Mouse (Mus musculus): ENCODE results near the gene Strip2. TPM values are rescaled to one million over a fixed set of nuclear protein-coding genes. Genes with fewer than 3 reads are reported as not detected.
A peak's percentile ranks its signal among the peaks of the same experiment; 100 is the strongest.

Gene Strip2
- polyA plus RNA-seq (2014; fragmentation: Nextera tagmentation; extraction: Ambion mirVana): 21.5 and 25.7 TPM in 2 replicates

GRCm38 (mm10) chr6:29916530-29917382, at the start of gene Strip2:
TSS of gene Strip2 (plus strand) at chr6:29917012.
- Histone ChIP-seq H3K27ac (ENCODE audit: low read depth, low read length) (peak within 1 kb of the TSS; percentile 72), H3K9ac (ENCODE audit: low read depth, low read length) (peak within 1 kb of the TSS; percentile 82), H3K4me3 (ENCODE audit: low read depth, low read length) (peak within 1 kb of the TSS; percentile 79), H3K27me3 (ENCODE audit: control insufficient read depth, insufficient read depth, low read length) (peaks cover 8% of the 10 kb centered on the region; the same call in 1 of the 2 replicates), H3K4me1 (ENCODE audit: control insufficient read depth, insufficient read depth, low read length) (peaks cover 4% of the 10 kb centered on the region), H3K36me3 (ENCODE audit: control insufficient read depth, insufficient read depth, low read length) (no peaks in the 10 kb centered on the region), H3K9me3 (replicated peaks; ENCODE audit: control insufficient read depth, low read length) (no peaks in the 10 kb centered on the region), H3K4me2 (peak within 1 kb of the TSS; percentile 95)
- peak; percentile 96 for ATAC-seq (replicated peaks; ENCODE audit: insufficient number of reproducible peaks, low FRiP score, low TSS enrichment)
- under 1% methylated on average over 67 of the region's 67 CpGs for WGBS (ENCODE audit: insufficient replicate concordance)

- H3K27me3 ChIP-seq (ENCODE audit: control insufficient read depth, insufficient read depth, low read length): no peaks in the 10 kb centered on the region
- no peak overlapping the region for H3K4me3 ChIP-seq (ENCODE audit: low read depth, low read length)
- H3K27ac ChIP-seq (ENCODE audit: low read depth, low read length): no peak overlapping the region
- no peaks in the 10 kb centered on the region for H3K36me3 ChIP-seq (ENCODE audit: control insufficient read depth, insufficient read depth, low read length)
- H3K4me1 ChIP-seq (ENCODE audit: control insufficient read depth, insufficient read depth, low read length): no peaks in the 10 kb centered on the region
- no peak overlapping the region for H3K9ac ChIP-seq (ENCODE audit: low read depth, low read length)
- ATAC-seq (replicated peaks; ENCODE audit: insufficient number of reproducible peaks, low FRiP score, low TSS enrichment): no peak
- no peak overlapping the region for H3K4me2 ChIP-seq
- H3K9me3 ChIP-seq (replicated peaks; ENCODE audit: control insufficient read depth, low read length): no peaks in the 10 kb centered on the region
- 87% methylated on average over 2 of the region's 2 CpGs for WGBS (ENCODE audit: insufficient replicate concordance)
These were observed 48.4 kb upstream of the Strip2 start for GRCm38 (mm10) chr6:29868341-29868895.

GRCm38 (mm10) chr6:29873654-29874053, 43.2 kb upstream of the Strip2 start:
- Histone ChIP-seq H3K9ac (ENCODE audit: low read depth, low read length) (no peak overlapping the region), H3K4me1 (ENCODE audit: control insufficient read depth, insufficient read depth, low read length) (peaks cover 7% of the 10 kb centered on the region; the same call in 1 of the 2 replicates), H3K36me3 (ENCODE audit: control insufficient read depth, insufficient read depth, low read length) (no peaks in the 10 kb centered on the region), H3K9me3 (replicated peaks; ENCODE audit: control insufficient read depth, low read length) (no peaks in the 10 kb centered on the region), H3K4me3 (ENCODE audit: low read depth, low read length) (no peak overlapping the region), H3K27me3 (ENCODE audit: control insufficient read depth, insufficient read depth, low read length) (no peaks in the 10 kb centered on the region), H3K4me2 (no peak overlapping the region), H3K27ac (ENCODE audit: low read depth, low read length) (0 out of 2 replicates have a peak overlapping the region, but pooled peaks have one; percentile 70)
- 53% methylated on average over 2 of the region's 2 CpGs for WGBS (ENCODE audit: insufficient replicate concordance)
- ATAC-seq (replicated peaks; ENCODE audit: insufficient number of reproducible peaks, low FRiP score, low TSS enrichment): no peak

GRCm38 (mm10) chr6:29875576-29875975, 41.2 kb upstream of the Strip2 start:
- H3K27me3 ChIP-seq (ENCODE audit: control insufficient read depth, insufficient read depth, low read length): no peaks in the 10 kb centered on the region
- H3K4me2 ChIP-seq: no peak overlapping the region
- H3K4me1 ChIP-seq (ENCODE audit: control insufficient read depth, insufficient read depth, low read length): peaks cover 8% of the 10 kb centered on the region; the same call in 1 of the 2 replicates
- WGBS (ENCODE audit: insufficient replicate concordance): 49% methylated on average over 5 of the region's 5 CpGs
- H3K27ac ChIP-seq (ENCODE audit: low read depth, low read length): no peak overlapping the region
- H3K36me3 ChIP-seq (ENCODE audit: control insufficient read depth, insufficient read depth, low read length): no peaks in the 10 kb centered on the region
- no peak overlapping the region for H3K4me3 ChIP-seq (ENCODE audit: low read depth, low read length)
- ATAC-seq (replicated peaks; ENCODE audit: insufficient number of reproducible peaks, low FRiP score, low TSS enrichment): no peak
- H3K9ac ChIP-seq (ENCODE audit: low read depth, low read length): no peak overlapping the region
- no peaks in the 10 kb centered on the region for H3K9me3 ChIP-seq (replicated peaks; ENCODE audit: control insufficient read depth, low read length)

GRCm38 (mm10) chr6:29876782-29877181, 40.0 kb upstream of the Strip2 start:
- Histone ChIP-seq H3K4me2 (no peak overlapping the region), H3K9ac (ENCODE audit: low read depth, low read length) (no peak overlapping the region), H3K4me1 (ENCODE audit: control insufficient read depth, insufficient read depth, low read length) (peaks cover 14% of the 10 kb centered on the region; the same call in 1 of the 2 replicates), H3K27me3 (ENCODE audit: control insufficient read depth, insufficient read depth, low read length) (no peaks in the 10 kb centered on the region), H3K27ac (ENCODE audit: low read depth, low read length) (no peak overlapping the region), H3K9me3 (replicated peaks; ENCODE audit: control insufficient read depth, low read length) (no peaks in the 10 kb centered on the region), H3K4me3 (ENCODE audit: low read depth, low read length) (no peak overlapping the region), H3K36me3 (ENCODE audit: control insufficient read depth, insufficient read depth, low read length) (no peaks in the 10 kb centered on the region)
- ATAC-seq (replicated peaks; ENCODE audit: insufficient number of reproducible peaks, low FRiP score, low TSS enrichment): no peak
- 78% methylated on average over 4 of the region's 4 CpGs for WGBS (ENCODE audit: insufficient replicate concordance)

GRCm38 (mm10) chr6:29879579-29879978, 37.2 kb upstream of the Strip2 start:
- Histone ChIP-seq H3K4me2 (no peak overlapping the region), H3K27me3 (ENCODE audit: control insufficient read depth, insufficient read depth, low read length) (no peaks in the 10 kb centered on the region), H3K9me3 (replicated peaks; ENCODE audit: control insufficient read depth, low read length) (no peaks in the 10 kb centered on the region), H3K36me3 (ENCODE audit: control insufficient read depth, insufficient read depth, low read length) (no peaks in the 10 kb centered on the region), H3K9ac (ENCODE audit: low read depth, low read length) (no peak overlapping the region), H3K27ac (ENCODE audit: low read depth, low read length) (0 out of 2 replicates have a peak overlapping the region, but pooled peaks have one; percentile 70), H3K4me1 (ENCODE audit: control insufficient read depth, insufficient read depth, low read length) (peaks cover 18% of the 10 kb centered on the region), H3K4me3 (ENCODE audit: low read depth, low read length) (no peak overlapping the region)
- ATAC-seq (replicated peaks; ENCODE audit: insufficient number of reproducible peaks, low FRiP score, low TSS enrichment): no peak

- WGBS (ENCODE audit: insufficient replicate concordance): 87% methylated on average over 3 of the region's 3 CpGs
These were observed 36.0 kb upstream of the Strip2 start for GRCm38 (mm10) chr6:29880796-29881195.

GRCm38 (mm10) chr6:29881936-29882335, 34.9 kb upstream of the Strip2 start:
- Histone ChIP-seq H3K9me3 (replicated peaks; ENCODE audit: control insufficient read depth, low read length) (no peaks in the 10 kb centered on the region), H3K4me1 (ENCODE audit: control insufficient read depth, insufficient read depth, low read length) (peaks cover 13% of the 10 kb centered on the region), H3K4me3 (ENCODE audit: low read depth, low read length) (no peak overlapping the region), H3K36me3 (ENCODE audit: control insufficient read depth, insufficient read depth, low read length) (no peaks in the 10 kb centered on the region), H3K4me2 (peak overlapping the region; percentile 19), H3K9ac (ENCODE audit: low read depth, low read length) (no peak overlapping the region), H3K27ac (ENCODE audit: low read depth, low read length) (peak overlapping the region; percentile 70), H3K27me3 (ENCODE audit: control insufficient read depth, insufficient read depth, low read length) (no peaks in the 10 kb centered on the region)
- 46% methylated on average over 2 of the region's 2 CpGs for WGBS (ENCODE audit: insufficient replicate concordance)
- ATAC-seq (replicated peaks; ENCODE audit: insufficient number of reproducible peaks, low FRiP score, low TSS enrichment): 0 out of 2 replicates have a peak, but pooled peaks have one; percentile 39

More at GRCm38 (mm10) chr6:29880796-29881195, 36.0 kb upstream of the Strip2 start:
- peak overlapping the region; percentile 70; the same call in 1 of the 2 replicates for H3K27ac ChIP-seq (ENCODE audit: low read depth, low read length)
- H3K4me1 ChIP-seq (ENCODE audit: control insufficient read depth, insufficient read depth, low read length): peaks cover 14% of the 10 kb centered on the region
- no peak for ATAC-seq (replicated peaks; ENCODE audit: insufficient number of reproducible peaks, low FRiP score, low TSS enrichment)
- no peaks in the 10 kb centered on the region for H3K9me3 ChIP-seq (replicated peaks; ENCODE audit: control insufficient read depth, low read length)
- H3K36me3 ChIP-seq (ENCODE audit: control insufficient read depth, insufficient read depth, low read length): no peaks in the 10 kb centered on the region
- no peak overlapping the region for H3K9ac ChIP-seq (ENCODE audit: low read depth, low read length)
- no peaks in the 10 kb centered on the region for H3K27me3 ChIP-seq (ENCODE audit: control insufficient read depth, insufficient read depth, low read length)
- no peak overlapping the region for H3K4me2 ChIP-seq
- no peak overlapping the region for H3K4me3 ChIP-seq (ENCODE audit: low read depth, low read length)

Measured in heart, embryonic 11.5 days (tissue).